Mouse (Mus musculus): ENCODE data around the gene Pskh1.

GRCm38 (mm10) chr8:105981146-105981545, 80.9 kb downstream of the Pskh1 start:
- TF ChIP-seq CTCF (IDR thresholded peaks at IDR 0.05; ENCODE audit: extremely low read depth, insufficient read length, insufficient replicate concordance, low read depth, low read length) (no peak), POLR2A (IDR thresholded peaks at IDR 0.05; ENCODE audit: low read depth, low read length) (no peak)
